Mouse (Mus musculus) midbrain, embryonic 14.5 days (tissue): ENCODE results near the gene Pipox. TPM values are rescaled to one million over a fixed set of nuclear protein-coding genes. Genes with fewer than 3 reads are reported as not detected.

Source experiments
- polyA plus RNA-seq: library from polyadenylated mRNA; unstranded; fragments of >200 nt; fragmentation: Nextera tagmentation; extraction: Ambion mirVana; gene quantifications from 2 replicates; pipeline ENCODE4 v1.2.1, GENCODE M21; 2014

Gene Pipox
- polyA plus RNA-seq, 1 experiment from 2014 or later, result 4.0 TPM

Other genes starting within 250 kb of the Pipox start
- gene Nufip2, start 207.9 kb downstream of the Pipox start, polyA plus RNA-seq, result 6.2 and 6.8 TPM in 2 replicates
- gene Cryba1, start 168.8 kb downstream of the Pipox start, polyA plus RNA-seq, result 0.41 and 0.69 TPM in 2 replicates
- gene Myo18a, start 130.8 kb downstream of the Pipox start, polyA plus RNA-seq, result 42.3 and 49.7 TPM in 2 replicates
- gene Gm10277, start 106.3 kb downstream of the Pipox start, polyA plus RNA-seq, result 1.0 and 1.6 TPM in 2 replicates
- gene Sez6, start 36.7 kb upstream of the Pipox start, polyA plus RNA-seq, result 121 and 124 TPM in 2 replicates
- gene Phf12, start 88.7 kb upstream of the Pipox start, polyA plus RNA-seq, result 18.5 and 20.3 TPM in 2 replicates
- 51.3 and 62.5 TPM in 2 replicates for gene Dhrs13, start 138.2 kb upstream of the Pipox start, polyA plus RNA-seq
- 57.4 and 64.8 TPM in 2 replicates for gene Flot2, start 143.8 kb upstream of the Pipox start, polyA plus RNA-seq
- gene Eral1, start 186.3 kb upstream of the Pipox start, polyA plus RNA-seq, result 33.2 and 35.8 TPM in 2 replicates
- 29.3 and 30.4 TPM in 2 replicates for gene Fam222b, start 200.6 kb upstream of the Pipox start, polyA plus RNA-seq